Mouse (Mus musculus) liver, embryonic 14.5 days (tissue): ENCODE results near the gene Pgbd5.

Source experiments
- CTCF ChIP-seq: IDR thresholded peaks from 2 replicates; pipeline ENCODE4 v1.5.1; 2016; ENCODE audit warnings: antibody characterized with exemption, low read depth, control low read depth
- EP300 ChIP-seq: IDR thresholded peaks from 2 replicates; pipeline ENCODE4 v1.6.1; 2016; ENCODE audit warnings: antibody characterized with exemption, low read depth

DNA sequence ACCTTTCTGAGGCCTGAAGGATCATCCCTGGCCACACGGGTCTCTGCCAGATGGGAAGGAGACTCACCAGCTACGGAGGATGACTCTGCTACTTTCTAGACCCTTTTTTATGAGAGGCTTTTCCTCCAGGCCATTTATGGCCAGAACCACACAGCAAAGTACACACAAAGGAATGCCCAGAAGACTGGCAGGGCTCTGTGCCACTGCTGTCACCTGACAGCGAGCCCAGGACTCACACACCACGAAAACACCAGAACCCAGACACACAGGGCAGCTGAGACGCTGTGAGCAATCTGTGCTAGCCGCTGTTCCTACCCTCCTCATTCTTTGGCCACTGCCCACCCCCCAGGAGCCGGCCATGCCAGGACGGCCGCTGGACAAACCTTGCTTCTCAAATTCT lies 63.7 kb downstream of the Pgbd5 start:
- no peak for TF ChIP-seq CTCF
- TF ChIP-seq EP300 = no peak
